Mouse (Mus musculus) lung, postnatal 36 days (tissue): ENCODE measurements at regions not wholly inside any gene's neighbourhood (a gene's known extent, or its start where the extent isn't known, plus 50 kb on each side); places are given as distances from the start of the nearest gene placed in this dataset.

ENCODE experiments used
- DNase-seq: peaks from one replicate; pipeline ENCODE4 v3.0.0; 2022; ENCODE audit warnings: mixed read lengths

DNA sequence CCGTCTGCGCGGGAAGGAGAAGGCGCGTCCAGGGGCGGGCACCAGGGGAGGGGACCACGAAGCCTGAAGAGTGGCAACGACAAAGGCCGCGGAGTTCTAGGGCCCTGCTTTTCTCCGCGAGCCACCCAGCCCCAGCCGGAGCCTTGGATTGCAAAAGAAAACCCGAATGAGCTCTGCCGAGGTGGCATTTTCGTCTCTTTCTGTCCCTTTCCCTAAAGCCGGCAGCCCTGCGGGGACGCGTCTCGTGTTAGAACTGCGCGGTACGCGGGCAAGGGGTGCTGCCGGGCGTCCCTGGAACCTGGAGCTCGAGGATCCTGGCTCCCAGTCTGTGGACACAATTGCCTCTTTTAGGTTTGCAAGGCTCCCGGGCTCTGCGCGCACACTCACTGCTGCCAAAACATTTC lies 154.5 kb downstream of the Insig2 start:
- no peak for DNase-seq

DNA sequence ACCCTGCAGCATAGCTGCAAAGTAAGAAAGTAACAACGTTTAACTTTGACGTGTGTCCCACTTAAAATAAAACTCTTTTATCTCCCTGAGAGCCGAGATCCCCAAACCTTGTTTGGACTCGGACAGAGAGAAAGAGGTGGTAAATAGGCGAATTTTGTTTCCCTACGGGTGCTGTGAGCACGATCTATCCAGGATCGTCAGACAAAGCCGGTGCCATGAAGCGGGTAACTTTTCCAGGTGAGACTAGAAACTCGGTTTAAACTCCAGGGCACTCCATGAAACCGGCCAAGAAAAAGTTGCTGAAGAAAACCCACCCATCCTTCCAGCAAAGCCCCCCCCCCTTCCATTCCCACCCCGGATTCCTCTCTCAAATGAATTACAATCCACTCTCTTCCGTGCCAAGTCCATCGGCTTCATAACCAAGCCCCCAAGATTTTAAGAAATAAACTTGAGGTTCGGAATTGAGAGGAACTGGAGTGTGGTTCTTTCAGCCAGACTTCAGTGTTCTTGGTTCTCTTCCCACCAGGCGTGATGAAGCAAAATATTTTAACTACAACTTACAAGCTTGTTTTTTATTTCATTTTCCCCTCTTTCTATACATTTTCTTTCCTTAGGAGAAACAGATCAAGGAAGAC lies 153.7 kb downstream of the Insig2 start:
- no peak for DNase-seq

DNA sequence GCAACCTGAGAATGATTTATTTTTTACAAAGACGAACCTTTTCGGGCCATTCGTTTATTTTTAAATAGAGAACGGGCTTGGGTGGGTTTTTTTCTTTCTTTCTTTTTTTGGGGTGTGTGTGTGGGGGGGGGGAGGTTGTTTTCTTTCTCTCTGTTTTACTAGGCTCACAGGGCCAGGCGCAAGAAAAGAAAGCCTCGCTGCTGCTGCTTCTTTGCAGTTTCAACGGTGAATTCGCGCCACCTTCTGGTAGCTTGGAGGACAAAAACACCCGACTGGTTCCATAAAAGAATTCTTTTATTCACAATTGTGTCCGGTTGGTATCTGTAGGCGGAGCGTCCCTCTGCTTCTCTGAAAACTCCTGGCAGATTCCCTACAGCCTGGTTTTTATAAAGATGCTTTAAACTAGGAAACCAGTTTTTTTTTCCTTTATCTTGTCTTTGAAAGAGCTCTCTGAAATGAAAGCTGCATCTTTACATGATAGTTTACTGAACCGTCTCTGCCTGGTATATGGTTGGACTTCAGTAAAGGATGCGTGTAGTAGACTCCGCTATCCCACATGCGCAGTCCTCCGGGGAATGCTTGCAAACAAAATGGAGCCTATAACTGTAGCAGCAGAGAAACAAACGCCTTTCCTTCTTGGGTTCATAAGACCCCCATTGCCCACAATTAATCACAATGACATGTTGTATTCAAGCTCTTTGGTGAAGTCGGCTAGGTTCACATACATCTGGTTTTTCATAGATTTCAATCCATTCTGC lies 151.9 kb downstream of the Insig2 start:
- DNase-seq = peak; percentile 81

DNA sequence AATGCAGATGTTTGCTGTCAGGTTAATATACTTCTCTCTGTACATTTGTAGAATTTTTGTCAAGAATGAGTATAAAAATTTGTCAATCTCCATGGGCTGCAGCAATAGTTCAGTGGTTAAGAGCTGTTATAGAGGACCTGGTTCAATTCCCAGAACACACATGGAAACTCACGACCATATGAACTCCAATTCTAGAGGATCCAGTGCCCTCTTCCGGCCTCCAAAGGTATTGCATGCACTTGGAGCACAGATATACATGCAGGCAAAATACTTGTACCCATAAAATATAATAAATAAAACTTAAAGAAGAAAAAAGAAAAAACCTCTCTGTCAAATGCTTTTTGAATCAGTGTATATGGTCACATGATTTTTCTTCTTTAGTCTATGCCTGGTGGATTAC lies 143.5 kb downstream of the Insig2 start:
- no peak for DNase-seq

DNA sequence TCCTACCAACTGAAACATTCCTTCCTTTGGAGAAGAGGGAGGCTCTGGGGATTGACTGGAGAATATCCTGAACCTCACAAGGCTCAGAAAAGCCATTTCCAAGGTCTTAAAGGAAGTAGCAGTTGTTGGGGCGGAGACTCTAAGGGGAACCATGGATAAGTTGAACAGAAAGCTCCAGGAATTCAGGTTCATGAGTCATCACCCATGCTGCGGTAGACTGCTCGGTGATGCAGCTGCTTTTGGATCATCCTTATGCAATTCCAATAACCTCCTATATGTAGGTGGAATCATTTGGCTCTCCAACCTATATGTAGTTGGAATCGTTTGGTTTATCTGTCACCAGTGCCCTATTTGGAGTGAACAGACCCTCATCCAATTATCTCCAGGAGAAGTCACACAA lies 137.6 kb downstream of the Insig2 start:
- DNase-seq = no peak

DNA sequence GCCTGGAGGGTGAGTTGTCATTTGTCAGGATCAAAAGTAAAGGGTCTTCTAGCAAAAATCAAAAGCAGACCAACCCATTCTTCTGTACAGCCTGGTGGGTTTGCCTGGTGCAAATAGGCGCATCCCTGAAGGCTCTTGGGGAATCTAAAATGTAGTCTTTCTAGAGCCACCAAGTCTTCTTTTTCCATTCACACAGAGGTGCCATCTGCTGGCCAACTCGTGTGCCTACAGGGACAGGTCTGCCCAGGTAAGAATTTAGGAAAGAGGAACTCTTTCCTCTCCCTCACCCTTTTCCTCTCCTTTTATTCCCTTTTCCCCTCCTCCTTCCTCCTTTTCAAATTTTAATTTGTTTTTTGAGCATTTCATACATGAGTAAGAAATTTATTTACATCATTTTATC lies 116.5 kb downstream of the Insig2 start:
- peak; percentile 7 for DNase-seq

DNA sequence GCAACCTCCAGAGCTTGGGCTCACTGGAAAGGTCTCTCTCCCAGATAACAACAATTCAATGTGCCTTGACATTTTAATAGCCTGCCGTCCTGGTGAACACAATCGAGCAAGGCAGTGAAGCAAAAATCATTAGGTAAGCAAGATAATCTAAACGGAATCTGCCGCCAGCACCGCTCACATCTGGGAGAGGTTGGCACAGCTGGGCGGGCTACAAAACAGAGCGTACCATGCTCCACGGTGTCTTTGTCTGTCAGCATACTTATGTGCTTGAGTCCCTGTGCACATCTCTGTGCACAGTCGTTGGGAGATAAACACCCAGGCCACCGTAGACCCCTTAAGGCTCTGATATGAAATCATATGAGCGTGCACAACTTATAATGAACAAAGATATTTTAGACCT lies 108.1 kb downstream of the Insig2 start:
- no peak for DNase-seq

DNA sequence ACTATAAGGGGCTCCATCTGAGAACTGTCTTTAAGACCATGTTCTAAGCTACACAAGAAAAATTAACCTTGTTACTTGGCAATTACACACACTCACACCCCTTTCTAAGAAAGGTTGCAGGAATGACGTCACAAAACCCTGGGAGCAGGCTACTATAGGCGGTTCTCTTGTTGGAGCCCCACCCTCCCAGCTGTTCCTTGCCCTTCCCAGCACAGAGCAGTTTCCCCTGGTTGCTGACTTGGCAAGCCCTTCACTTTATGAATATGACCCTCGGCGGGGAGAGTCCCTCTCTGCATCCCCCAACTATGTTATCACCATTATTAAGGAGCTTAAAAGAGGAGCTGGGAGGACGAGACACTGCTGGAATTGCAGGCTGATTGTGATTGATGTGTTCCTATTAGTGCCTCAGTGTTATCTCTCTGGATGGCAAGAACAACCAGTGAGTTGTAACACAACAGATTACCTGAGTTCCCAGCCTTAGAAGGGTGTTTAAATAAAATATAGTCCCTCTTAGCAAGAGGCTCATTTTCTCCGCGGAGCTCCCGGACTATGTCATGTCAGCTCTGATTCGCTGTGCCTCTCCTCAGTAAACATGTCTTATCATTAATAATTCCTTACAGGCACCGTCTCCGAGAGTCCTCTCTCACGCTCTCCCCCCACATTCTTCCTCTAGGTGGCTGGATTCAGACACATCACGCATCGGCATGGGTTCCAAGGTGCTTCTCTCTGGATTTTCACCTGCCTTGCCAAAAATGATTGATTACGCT lies 105.7 kb downstream of the Insig2 start:
- DNase-seq = no peak

DNA sequence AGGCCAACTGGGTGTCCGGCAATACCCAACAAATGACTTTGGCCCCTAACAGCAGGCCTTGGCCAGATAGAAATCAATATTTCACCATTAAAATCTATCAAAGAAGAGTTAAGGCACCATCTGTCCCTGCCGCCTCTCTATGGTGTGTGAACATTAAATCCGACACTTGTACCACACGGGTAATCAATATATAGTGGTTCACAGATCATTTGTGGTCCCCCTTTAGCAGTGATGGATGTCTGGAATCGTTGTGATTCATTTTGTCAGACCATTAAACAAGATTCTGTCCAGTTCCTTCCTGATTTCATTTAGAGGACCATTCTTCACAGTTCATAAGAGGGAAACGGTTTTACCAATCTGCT lies 105.2 kb downstream of the Insig2 start:
- DNase-seq = no peak

DNA sequence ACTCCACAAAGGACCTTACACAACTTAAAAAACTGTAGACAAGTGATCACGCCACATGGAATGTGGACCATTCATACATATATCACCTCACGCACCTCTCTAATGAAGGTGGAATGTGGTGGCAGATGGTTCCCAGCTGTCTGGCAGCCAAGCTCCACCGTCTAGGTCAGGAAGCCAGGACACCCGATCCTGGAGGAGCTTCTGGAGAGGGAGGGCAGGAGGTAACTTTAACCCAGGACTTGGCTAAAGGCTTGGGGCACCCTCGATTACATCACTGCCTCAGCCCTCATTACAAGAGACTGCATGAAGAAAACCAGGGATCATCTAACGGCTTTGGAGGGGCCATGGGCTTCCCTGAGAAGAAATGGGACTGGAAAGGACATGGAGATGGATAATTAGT lies 88.8 kb downstream of the Insig2 start:
- DNase-seq = no peak

DNA sequence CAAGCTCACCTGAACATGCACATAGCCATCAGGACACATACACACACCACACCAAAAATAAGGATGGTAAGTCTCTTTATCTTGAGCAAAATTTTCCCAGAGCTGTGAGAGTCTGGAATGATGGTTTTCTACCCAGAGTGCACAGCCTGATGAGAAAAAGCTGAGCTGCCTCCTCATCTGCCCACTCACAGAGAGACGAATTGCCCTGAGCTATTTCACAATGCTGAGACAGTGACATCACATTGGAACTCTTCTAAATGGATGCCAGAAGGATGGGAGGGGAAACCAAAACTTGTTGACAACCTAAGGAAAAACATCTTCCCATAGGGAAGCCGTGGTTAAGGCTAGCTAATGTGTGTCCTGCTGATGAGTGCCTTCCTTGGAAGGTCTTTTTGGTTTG lies 84.8 kb downstream of the Insig2 start:
- no peak for DNase-seq

DNA sequence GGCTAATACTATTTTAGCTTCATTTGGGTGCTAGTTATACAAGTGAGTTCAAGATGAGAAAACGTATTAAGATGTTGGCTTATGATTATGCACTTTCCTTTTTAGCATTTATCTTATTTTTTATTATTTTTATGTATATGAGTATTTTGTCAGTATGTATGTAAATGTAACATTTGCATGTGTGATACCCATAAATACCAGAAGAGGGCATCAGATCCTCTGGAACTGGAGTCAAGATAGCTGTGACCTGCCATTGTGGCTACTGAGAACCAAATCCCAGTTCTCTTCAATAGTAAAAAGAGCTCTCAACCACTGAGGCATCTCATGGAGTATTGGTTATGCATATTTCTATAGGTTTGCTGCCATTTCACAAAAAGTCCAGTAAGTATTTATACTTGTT lies 83.3 kb downstream of the Insig2 start:
- DNase-seq = peak; percentile 54

DNA sequence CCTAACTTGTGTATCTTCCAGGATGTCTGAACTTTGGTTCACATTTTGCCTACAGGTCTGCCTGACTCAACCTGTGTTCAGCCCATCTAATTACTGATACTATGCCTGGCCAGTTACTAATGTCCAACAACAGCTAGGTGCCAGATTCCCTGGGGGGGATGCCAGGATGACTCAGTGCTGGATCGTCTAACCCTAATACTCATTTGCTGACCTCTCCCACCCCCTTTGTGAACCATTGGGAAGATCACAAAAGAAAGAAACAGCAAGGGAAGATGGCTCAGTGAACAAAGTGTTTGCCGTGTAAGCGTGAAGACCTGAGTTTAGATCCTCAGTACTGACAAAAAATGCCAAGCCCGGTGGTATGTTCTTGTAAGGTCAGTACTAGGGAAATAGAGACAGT lies 81.7 kb downstream of the Insig2 start:
- no peak for DNase-seq

DNA sequence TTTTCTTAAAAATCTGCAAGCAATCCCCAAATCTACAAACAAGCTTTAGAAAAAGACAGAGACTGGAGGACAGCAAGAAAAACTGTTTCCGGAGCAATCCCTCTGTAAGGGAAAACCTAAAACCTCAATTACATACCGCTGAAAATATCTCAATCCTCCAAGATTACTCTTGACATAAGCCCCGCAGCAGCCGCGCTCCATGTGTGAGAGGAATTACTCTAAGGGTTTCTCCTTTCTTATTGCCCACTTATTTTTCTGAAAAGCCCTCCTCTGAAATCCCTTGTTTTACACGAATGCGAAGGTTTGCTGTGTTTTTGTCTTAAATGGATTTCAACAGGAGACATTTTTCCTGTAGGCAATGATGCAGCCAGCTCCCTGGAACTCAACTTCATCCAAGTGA lies 80.3 kb downstream of the Insig2 start:
- DNase-seq = no peak

- no peak for DNase-seq
These were observed 78.2 kb downstream of the Insig2 start for GRCm38 (mm10) chr1:121254196-121254595.
